Mouse (Mus musculus) MEL (cell line): Measurements from ENCODE around the gene Cfd. TPM values are rescaled to one million over a fixed set of nuclear protein-coding genes. Genes with fewer than 3 reads are reported as not detected.

Experiments used
- DNase-seq: peaks from one replicate; pipeline ENCODE4 v3.0.0; 2011; ENCODE audit warnings: low read depth, low spot score
- H3K27ac ChIP-seq: 2 replicates; pipeline ENCODE4 v1.5.1; 2012; ENCODE audit warnings: low read depth, mild to moderate bottlenecking, control low read depth, low read length, moderate library complexity; ENCODE audit not compliant: control insufficient read depth
- H3K27me3 ChIP-seq, 2 experiments: fragments of 150-350 bp in 1 of 2; sonication (generic) in 1 of 2; 2 replicates each; pipeline ENCODE4 v1.6.1; 2012; ENCODE audit warnings: low read length in 2 of 2, mild to moderate bottlenecking in 2 of 2, improper control_type of control experiment in 1 of 2, moderate library complexity in 1 of 2; ENCODE audit not compliant: insufficient read depth in 2 of 2, control insufficient read depth in 1 of 2
- H3K36me3 ChIP-seq, 2 experiments: 2 replicates each; pipeline ENCODE4 v1.6.1; 2012 to 2014; ENCODE audit warnings: low read length in 2 of 2, improper control_type of control experiment in 1 of 2, inconsistent platforms in 1 of 2, mild to moderate bottlenecking in 1 of 2; ENCODE audit not compliant: insufficient read depth in 2 of 2, control insufficient read depth in 1 of 2
- H3K4me1 ChIP-seq, 2 experiments: fragments of 150-350 bp in 1 of 2; sonication (generic) in 1 of 2; 2 replicates each; pipeline ENCODE4 v1.6.1; 2012; ENCODE audit warnings: low read length in 2 of 2, improper control_type of control experiment in 1 of 2, mild to moderate bottlenecking in 1 of 2; ENCODE audit not compliant: insufficient read depth in 2 of 2, control insufficient read depth in 1 of 2
- H3K4me3 ChIP-seq, 2 experiments: fragments of 150-350 bp in 1 of 2; sonication (generic) in 1 of 2; 2 replicates each; pipeline ENCODE4 v1.5.1; 2012; ENCODE audit warnings: low read depth in 2 of 2, low read length in 2 of 2, mild to moderate bottlenecking in 2 of 2, moderate library complexity in 2 of 2, control low read depth in 1 of 2, improper control_type of control experiment in 1 of 2; ENCODE audit not compliant: control insufficient read depth in 1 of 2, insufficient read depth in 1 of 2
- H3K79me2 ChIP-seq: 2 replicates; pipeline ENCODE4 v1.6.1; 2012; ENCODE audit warnings: mild to moderate bottlenecking, low read length, moderate library complexity; ENCODE audit not compliant: control insufficient read depth, poor library complexity, insufficient read depth
- H3K9ac ChIP-seq: 2 replicates; pipeline ENCODE4 v1.6.1; 2012; ENCODE audit warnings: low read depth, mild to moderate bottlenecking, control low read depth, low read length, moderate library complexity; ENCODE audit not compliant: control insufficient read depth, poor library complexity, severe bottlenecking
- H3K9me3 ChIP-seq: fragments of 150-350 bp; sonication (generic); replicated peaks from 2 replicates; pipeline ENCODE4 v1.6.1; 2012; ENCODE audit warnings: mild to moderate bottlenecking, low read length, improper control_type of control experiment, moderate library complexity; ENCODE audit not compliant: insufficient read depth
- EP300 ChIP-seq, 2 experiments: IDR thresholded peaks; 2 replicates each; pipeline ENCODE4 v1.6.1; 2011; ENCODE audit warnings: improper control_type of control experiment in 2 of 2, low read length in 2 of 2, low read depth in 1 of 2, mild to moderate bottlenecking in 1 of 2
- GATA1 ChIP-seq: IDR thresholded peaks from 2 replicates; pipeline ENCODE4 v1.6.1; 2011; ENCODE audit warnings: low read depth, low read length, improper control_type of control experiment
- MAZ ChIP-seq: IDR thresholded peaks from 2 replicates; pipeline ENCODE4 v1.6.1; 2012; ENCODE audit warnings: low read depth, mild to moderate bottlenecking, inconsistent platforms, low read length, improper control_type of control experiment
- MYB ChIP-seq: IDR thresholded peaks from 2 replicates; pipeline ENCODE4 v1.6.1; 2011; ENCODE audit warnings: mild to moderate bottlenecking, low read depth, low read length, improper control_type of control experiment
- POLR2A ChIP-seq, 2 experiments: IDR thresholded peaks; 2 replicates each; pipeline ENCODE4 v1.6.1; 2011 to 2012; ENCODE audit warnings: low read length in 2 of 2, mild to moderate bottlenecking in 2 of 2, control low read depth in 1 of 2, improper control_type of control experiment in 1 of 2, low read depth in 1 of 2, moderate library complexity in 1 of 2; ENCODE audit not compliant: control insufficient read depth in 1 of 2, insufficient read depth in 1 of 2, poor library complexity in 1 of 2
- POLR2AphosphoS2 ChIP-seq: IDR thresholded peaks from 2 replicates; pipeline ENCODE4 v1.6.1; 2011; ENCODE audit warnings: low read length, improper control_type of control experiment
- RAD21 ChIP-seq: IDR thresholded peaks from 2 replicates; pipeline ENCODE4 v1.6.1; 2011; ENCODE audit warnings: mild to moderate bottlenecking, low read depth, low read length, improper control_type of control experiment
- RCOR1 ChIP-seq: IDR thresholded peaks from 2 replicates; pipeline ENCODE4 v1.6.1; 2012; ENCODE audit warnings: low read depth, mild to moderate bottlenecking, inconsistent platforms, low read length, improper control_type of control experiment
- SIN3A ChIP-seq: IDR thresholded peaks from 2 replicates; pipeline ENCODE4 v1.6.1; 2012; ENCODE audit warnings: low read length, improper control_type of control experiment, inconsistent platforms
- SMC3 ChIP-seq: IDR thresholded peaks from 2 replicates; pipeline ENCODE4 v1.6.1; 2011; ENCODE audit warnings: low read depth, low read length, improper control_type of control experiment
- TAL1 ChIP-seq: IDR thresholded peaks from 2 replicates; pipeline ENCODE4 v1.6.1; 2012; ENCODE audit warnings: mild to moderate bottlenecking, inconsistent platforms, low read length, moderate library complexity, mixed read lengths
- USF2 ChIP-seq, 2 experiments: IDR thresholded peaks; 2 replicates each; pipeline ENCODE4 v1.6.1; 2011 to 2012; ENCODE audit warnings: improper control_type of control experiment in 2 of 2, low read length in 2 of 2, borderline replicate concordance in 1 of 2, inconsistent platforms in 1 of 2, low read depth in 1 of 2, mild to moderate bottlenecking in 1 of 2; ENCODE audit not compliant: insufficient read depth in 1 of 2
- ZC3H11A ChIP-seq: IDR thresholded peaks from 2 replicates; pipeline ENCODE4 v1.6.1; 2012; ENCODE audit warnings: low read depth, mild to moderate bottlenecking, inconsistent platforms, low read length, improper control_type of control experiment
- ZMIZ1 ChIP-seq: IDR thresholded peaks from 2 replicates; pipeline ENCODE4 v1.6.1; 2012; ENCODE audit warnings: low read depth, mild to moderate bottlenecking, inconsistent platforms, low read length, improper control_type of control experiment, moderate library complexity
- ZNF384 ChIP-seq: IDR thresholded peaks from 2 replicates; pipeline ENCODE4 v1.6.1; 2012; ENCODE audit warnings: low read depth, mild to moderate bottlenecking, inconsistent platforms, low read length, improper control_type of control experiment
- polyA plus RNA-seq, 2 experiments: library from polyadenylated mRNA; stranded (reverse) in 1 of 2; unstranded in 1 of 2; fragments of >175 nt in 1 of 2; fragments of >200 nt in 1 of 2; gene quantifications; 2 replicates each; pipeline versions ENCODE4 v1.2.1 to v1.2.4; 2012; ENCODE audit warnings: low replicate concordance in 2 of 2, low read depth in 1 of 2; ENCODE audit not compliant: insufficient read length in 2 of 2, insufficient read depth in 1 of 2, missing spikeins in 1 of 2
- total RNA-seq: library from RNA; depleted of rRNA; stranded (reverse); fragments of 300-350 nt; gene quantifications from 2 replicates; pipeline ENCODE4 v1.2.3, GENCODE M21; 2012

The Cfd gene
- total and polyA plus RNA-seq, 3 experiments: 0.21 TPM; not detected in 2

DNA sequence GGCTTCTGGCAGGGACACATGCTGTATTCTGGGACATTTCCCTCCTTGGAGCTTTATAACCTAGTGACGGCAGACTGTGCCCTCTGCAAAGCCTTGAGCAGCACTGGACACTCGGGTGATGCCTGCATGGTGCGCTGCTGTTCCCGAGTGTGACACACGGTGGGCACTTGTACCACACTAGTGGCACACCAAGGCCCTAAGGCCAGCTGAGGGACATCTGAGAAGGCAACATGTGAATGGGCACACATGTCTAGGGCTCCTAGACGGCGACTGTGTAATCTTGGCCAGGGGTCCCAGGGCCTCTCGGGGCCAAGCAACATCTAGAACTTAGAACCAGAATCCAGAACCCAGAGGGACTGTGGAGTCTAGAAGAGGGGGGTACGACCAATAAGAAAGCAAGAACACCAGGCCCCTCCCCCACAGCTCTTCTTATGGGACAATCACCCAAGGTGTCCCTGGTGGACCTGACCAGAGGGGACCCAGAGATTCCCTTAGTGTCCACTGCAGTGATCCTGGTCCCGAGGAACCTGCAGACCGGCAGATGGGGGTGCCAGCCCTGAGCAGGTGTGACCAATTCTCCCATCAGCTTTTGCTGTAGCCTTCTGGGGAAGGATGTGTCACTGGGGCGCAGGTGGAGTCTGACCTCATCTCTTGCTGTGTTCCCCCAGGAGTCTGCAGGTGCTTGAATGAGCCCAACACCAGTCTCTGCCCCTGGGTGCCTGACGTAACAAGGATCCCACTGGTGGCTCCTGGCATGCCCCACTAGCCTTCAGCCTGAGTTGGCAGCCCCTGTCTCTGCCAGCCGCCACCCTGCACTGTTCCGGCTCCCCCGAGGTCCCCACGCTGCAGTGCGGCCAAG is 39.5 kb downstream of the Cfd start:
- Histone ChIP-seq H3K9ac (no peak overlapping the region), H3K4me3 (no peak overlapping the region), H3K36me3 (no peaks in the 10 kb centered on the region; a peak in 1 of 4 replicates), H3K27ac (no peak overlapping the region), H3K79me2 (peaks cover 9% of the 10 kb centered on the region), H3K9me3 (no peaks in the 10 kb centered on the region), H3K27me3 (no peaks in the 10 kb centered on the region), H3K4me1 (peaks cover 0 to 6% of the 10 kb centered on the region in 2 experiments; a peak in 1 of 4 replicates)
- DNase-seq: no peak
- no peak for TF ChIP-seq ZC3H11A
- no peak for TF ChIP-seq GATA1
- TF ChIP-seq MYB: no peak
- TF ChIP-seq USF2 (IDR thresholded peaks at IDR 0.05; ENCODE audit: borderline replicate concordance in 1 of 2, insufficient read depth in 1 of 2, low read depth in 1 of 2, low read length in 2 of 2): no peak
- TF ChIP-seq TAL1: no peak
- TF ChIP-seq, all 39 proteins: peak for 0

DNA sequence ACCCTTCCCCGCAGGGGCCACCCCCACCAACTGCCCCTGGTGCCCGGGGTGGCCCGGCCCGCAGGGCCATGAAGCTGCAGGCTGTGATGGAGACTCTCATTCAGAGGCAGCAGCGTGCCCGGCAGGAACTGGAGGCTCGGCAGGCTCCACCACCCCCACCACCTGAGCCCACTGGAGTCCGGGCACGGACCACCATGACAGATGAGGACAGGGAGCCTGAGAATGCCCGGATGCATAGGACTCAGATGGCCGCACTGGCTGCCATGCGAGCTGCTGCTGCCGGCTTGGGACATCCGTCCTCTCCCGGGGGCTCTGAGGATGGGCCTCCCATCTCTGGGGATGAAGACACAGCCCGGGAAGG is 40.2 kb downstream of the Cfd start:
- H3K4me1 ChIP-seq: 0 out of 4 replicates have a peak, but pooled peaks cover 0 to 2% of the 10 kb centered on the region in 2 experiments
- no peak overlapping the region for H3K27ac ChIP-seq
- H3K79me2 ChIP-seq: peaks cover 9% of the 10 kb centered on the region
- no peaks in the 10 kb centered on the region for H3K27me3 ChIP-seq
- no peaks in the 10 kb centered on the region for H3K9me3 ChIP-seq
- no peaks in the 10 kb centered on the region for H3K36me3 ChIP-seq
- H3K4me3 ChIP-seq: no peak overlapping the region
- no peak for TF ChIP-seq POLR2AphosphoS2
- TF ChIP-seq EP300 (IDR thresholded peaks at IDR 0.05; ENCODE audit: low read depth in 1 of 2, low read length in 2 of 2): no peak
- TF ChIP-seq SMC3: no peak
- TF ChIP-seq RAD21: no peak
- no peak for TF ChIP-seq ZMIZ1
- no peak for TF ChIP-seq ZNF384
- no peak for TF ChIP-seq SIN3A
- no peak for TF ChIP-seq MAZ
- TF ChIP-seq USF2 (IDR thresholded peaks at IDR 0.05; ENCODE audit: borderline replicate concordance in 1 of 2, insufficient read depth in 1 of 2, low read depth in 1 of 2, low read length in 2 of 2): no peak
- TF ChIP-seq RCOR1: no peak
- TF ChIP-seq POLR2A (IDR thresholded peaks at IDR 0.05; ENCODE audit: control insufficient read depth in 1 of 2, insufficient read depth in 1 of 2, low read depth in 1 of 2, low read length in 2 of 2, poor library complexity in 1 of 2): no peak
- DNase-seq: no peak
- H3K9ac ChIP-seq: no peak overlapping the region
